Mouse (Mus musculus): ENCODE data around the gene Lax1. TPM values are rescaled to one million over a fixed set of nuclear protein-coding genes. Genes with fewer than 3 reads are reported as not detected.

Lax1 gene
- 0.90 and 1.4 TPM in 2 replicates for total RNA-seq (2012; rRNA removed)

GRCm38 (mm10) chr1:133689897-133690296, at the start of gene Lax1:
Lax1 (minus strand) TSS chr1:133690108.
- TF ChIP-seq MAFK (IDR thresholded peaks at IDR 0.05; ENCODE audit: insufficient read depth, low read depth, low read length) (no peak), ZC3H11A (IDR thresholded peaks at IDR 0.05; ENCODE audit: borderline replicate concordance, low read depth, low read length) (no peak), CHD2 (IDR thresholded peaks at IDR 0.05; ENCODE audit: low read depth, low read length) (no peak), HCFC1 (IDR thresholded peaks at IDR 0.05; ENCODE audit: borderline replicate concordance, insufficient read depth, low read length) (no peak), ZNF384 (IDR thresholded peaks at IDR 0.05; ENCODE audit: low read depth, low read length) (no peak)
- no peak within 1 kb of the TSS for H3K27ac ChIP-seq (ENCODE audit: insufficient read depth, low read depth, low read length, poor library complexity, severe bottlenecking)
- peaks cover 7 to 17% of the 10 kb centered on the region in 2 experiments; a peak in 3 of 4 replicates for H3K4me1 ChIP-seq (ENCODE audit: control insufficient read depth in 2 of 2, insufficient read depth in 2 of 2, low read length in 2 of 2, poor library complexity in 1 of 2)
- in situ Hi-C loops (cut with MboI; ENCODE audit: low sequenced_read_pairs in 2 of 2, unreplicated experiment in 2 of 2), result no loop called here
- no peaks in the 10 kb centered on the region for H3K9me3 ChIP-seq (ENCODE audit: control insufficient read depth, insufficient read depth, low read depth, low read length)
- no peak within 1 kb of the TSS for H3K9ac ChIP-seq (ENCODE audit: insufficient read depth, low read depth, low read length, poor library complexity, severe bottlenecking)
- no peak for DNase-seq (ENCODE audit: low read depth, low spot score)
- H3K36me3 ChIP-seq (ENCODE audit: control insufficient read depth, insufficient read depth, low read length, poor library complexity, severe bottlenecking), result no peaks in the 10 kb centered on the region
- H3K4me3 ChIP-seq (ENCODE audit: insufficient read depth in 1 of 2, low read depth in 1 of 2, low read length in 2 of 2, poor library complexity in 1 of 2, severe bottlenecking in 1 of 2), result no peak within 1 kb of the TSS

GRCm38 (mm10) chr1:133736664-133737063, 46.8 kb upstream of the Lax1 start:
- Histone ChIP-seq H3K4me1 (ENCODE audit: control insufficient read depth in 2 of 2, insufficient read depth in 2 of 2, low read length in 2 of 2, poor library complexity in 1 of 2) (peaks cover 5 to 17% of the 10 kb centered on the region in 2 experiments; a peak in 2 of 4 replicates), H3K4me3 (ENCODE audit: insufficient read depth in 1 of 2, low read depth in 1 of 2, low read length in 2 of 2, poor library complexity in 1 of 2, severe bottlenecking in 1 of 2) (no peak overlapping the region), H3K9me3 (ENCODE audit: control insufficient read depth, insufficient read depth, low read depth, low read length) (no peaks in the 10 kb centered on the region), H3K36me3 (ENCODE audit: control insufficient read depth, insufficient read depth, low read length, poor library complexity, severe bottlenecking) (peaks cover under 1% of the 10 kb centered on the region; the same call in 1 of the 2 replicates), H3K27ac (ENCODE audit: insufficient read depth, low read depth, low read length, poor library complexity, severe bottlenecking) (no peak overlapping the region), H3K9ac (ENCODE audit: insufficient read depth, low read depth, low read length, poor library complexity, severe bottlenecking) (no peak overlapping the region)
- TF ChIP-seq MAFK (IDR thresholded peaks at IDR 0.05; ENCODE audit: insufficient read depth, low read depth, low read length) (no peak), CHD2 (IDR thresholded peaks at IDR 0.05; ENCODE audit: low read depth, low read length) (no peak), ZC3H11A (IDR thresholded peaks at IDR 0.05; ENCODE audit: borderline replicate concordance, low read depth, low read length) (no peak), ZNF384 (IDR thresholded peaks at IDR 0.05; ENCODE audit: low read depth, low read length) (no peak), HCFC1 (IDR thresholded peaks at IDR 0.05; ENCODE audit: borderline replicate concordance, insufficient read depth, low read length) (no peak)
- DNase-seq (ENCODE audit: low read depth, low spot score), result no peak
- in situ Hi-C loops (cut with MboI; ENCODE audit: low sequenced_read_pairs in 2 of 2, unreplicated experiment in 2 of 2), result loop anchor here (5.0 to 10.0 kb wide), 3 partner anchors 156 to 311 kb away; partner anchors contain the start of gene Optc (in 1 of the 2)

- TF ChIP-seq HCFC1 (IDR thresholded peaks at IDR 0.05; ENCODE audit: borderline replicate concordance, insufficient read depth, low read length) (no peak), CHD2 (IDR thresholded peaks at IDR 0.05; ENCODE audit: low read depth, low read length) (no peak), ZC3H11A (IDR thresholded peaks at IDR 0.05; ENCODE audit: borderline replicate concordance, low read depth, low read length) (peak; percentile 99)
- no peaks in the 10 kb centered on the region for H3K9me3 ChIP-seq (ENCODE audit: control insufficient read depth, insufficient read depth, low read depth, low read length)
- peaks cover 3% of the 10 kb centered on the region; the same call in 1 of the 2 replicates for H3K36me3 ChIP-seq (ENCODE audit: control insufficient read depth, insufficient read depth, low read length, poor library complexity, severe bottlenecking)
- no peak overlapping the region for H3K27ac ChIP-seq (ENCODE audit: insufficient read depth, low read depth, low read length, poor library complexity, severe bottlenecking)
- H3K4me1 ChIP-seq (ENCODE audit: control insufficient read depth in 2 of 2, insufficient read depth in 2 of 2, low read length in 2 of 2, poor library complexity in 1 of 2), result peaks cover 5 to 12% of the 10 kb centered on the region in 2 experiments; a peak in 2 of 4 replicates
- DNase-seq (ENCODE audit: low read depth, low spot score), result peak; percentile 52
- no peak overlapping the region for H3K9ac ChIP-seq (ENCODE audit: insufficient read depth, low read depth, low read length, poor library complexity, severe bottlenecking)
- in situ Hi-C loops (cut with MboI; ENCODE audit: low sequenced_read_pairs in 2 of 2, unreplicated experiment in 2 of 2), result loop anchor here (5.0 to 10.0 kb wide), 3 partner anchors 156 to 311 kb away; partner anchors contain the start of gene Optc (in 1 of the 2)
- no peak overlapping the region for H3K4me3 ChIP-seq (ENCODE audit: insufficient read depth in 1 of 2, low read depth in 1 of 2, low read length in 2 of 2, poor library complexity in 1 of 2, severe bottlenecking in 1 of 2)
Measured at GRCm38 (mm10) chr1:133735995-133736652, 46.2 kb upstream of the Lax1 start.

- in situ Hi-C loops (cut with MboI; ENCODE audit: low sequenced_read_pairs in 2 of 2, unreplicated experiment in 2 of 2), result loop anchor here in 1 of 2 experiments (10.0 kb wide), 1 partner anchor 172 kb away; the partner anchor contains the start of gene Optc
- H3K9me3 ChIP-seq (ENCODE audit: control insufficient read depth, insufficient read depth, low read depth, low read length), result no peaks in the 10 kb centered on the region
- H3K4me1 ChIP-seq (ENCODE audit: control insufficient read depth in 2 of 2, insufficient read depth in 2 of 2, low read length in 2 of 2, poor library complexity in 1 of 2), result peaks cover 5 to 9% of the 10 kb centered on the region in 2 experiments; a peak in 2 of 4 replicates
- H3K4me3 ChIP-seq (ENCODE audit: insufficient read depth in 1 of 2, low read depth in 1 of 2, low read length in 2 of 2, poor library complexity in 1 of 2, severe bottlenecking in 1 of 2), result no peak overlapping the region
- TF ChIP-seq CHD2 (IDR thresholded peaks at IDR 0.05; ENCODE audit: low read depth, low read length), result no peak
- no peak for TF ChIP-seq ZNF384 (IDR thresholded peaks at IDR 0.05; ENCODE audit: low read depth, low read length)
- no peak for TF ChIP-seq ZC3H11A (IDR thresholded peaks at IDR 0.05; ENCODE audit: borderline replicate concordance, low read depth, low read length)
- TF ChIP-seq HCFC1 (IDR thresholded peaks at IDR 0.05; ENCODE audit: borderline replicate concordance, insufficient read depth, low read length), result no peak
- TF ChIP-seq MAFK (IDR thresholded peaks at IDR 0.05; ENCODE audit: insufficient read depth, low read depth, low read length), result no peak
- H3K36me3 ChIP-seq (ENCODE audit: control insufficient read depth, insufficient read depth, low read length, poor library complexity, severe bottlenecking), result peaks cover 3% of the 10 kb centered on the region; the same call in 1 of the 2 replicates
- no peak for DNase-seq (ENCODE audit: low read depth, low spot score)
- H3K9ac ChIP-seq (ENCODE audit: insufficient read depth, low read depth, low read length, poor library complexity, severe bottlenecking), result no peak overlapping the region
- no peak overlapping the region for H3K27ac ChIP-seq (ENCODE audit: insufficient read depth, low read depth, low read length, poor library complexity, severe bottlenecking)
Measured at GRCm38 (mm10) chr1:133732814-133733213, 42.9 kb upstream of the Lax1 start.

Data from ES-E14 (cell line).